Mouse (Mus musculus): ENCODE data around the gene G6pc.
"Not testable (repeated sequence)": the region's sequence is repeated elsewhere in the genome, so short reads cannot be mapped to it uniquely, and the experiment has no call there.

G6pc gene

DNA sequence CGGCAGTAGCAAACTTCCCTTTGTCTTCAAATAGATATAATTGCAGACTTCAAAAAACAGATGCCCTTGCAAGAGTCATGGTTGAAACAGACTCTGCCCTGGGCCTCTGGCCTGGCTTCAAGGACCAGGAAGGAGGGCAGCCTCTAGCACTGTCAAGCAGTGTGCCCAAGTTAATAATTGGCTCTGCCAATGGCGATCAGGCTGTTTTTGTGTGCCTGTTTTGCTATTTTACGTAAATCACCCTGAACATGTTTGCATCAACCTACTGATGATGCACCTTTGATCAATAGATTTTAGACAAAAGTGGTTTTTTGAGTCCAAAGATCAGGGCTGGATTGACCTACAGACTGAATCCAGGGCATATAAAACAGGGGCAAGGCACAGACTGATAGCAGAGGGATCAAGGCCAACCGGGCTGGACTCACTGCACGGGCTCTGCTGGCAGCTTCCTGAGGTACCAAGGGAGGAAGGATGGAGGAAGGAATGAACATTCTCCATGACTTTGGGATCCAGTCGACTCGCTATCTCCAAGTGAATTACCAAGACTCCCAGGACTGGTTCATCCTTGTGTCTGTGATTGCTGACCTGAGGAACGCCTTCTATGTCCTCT, at the start of gene G6pc:
TSS of gene G6pc (plus strand) at position 236 of the 610 bp plus-strand sequence.
- no peak for DNase-seq (ENCODE audit: extremely low read depth, insufficient read length, low spot score)

DNA sequence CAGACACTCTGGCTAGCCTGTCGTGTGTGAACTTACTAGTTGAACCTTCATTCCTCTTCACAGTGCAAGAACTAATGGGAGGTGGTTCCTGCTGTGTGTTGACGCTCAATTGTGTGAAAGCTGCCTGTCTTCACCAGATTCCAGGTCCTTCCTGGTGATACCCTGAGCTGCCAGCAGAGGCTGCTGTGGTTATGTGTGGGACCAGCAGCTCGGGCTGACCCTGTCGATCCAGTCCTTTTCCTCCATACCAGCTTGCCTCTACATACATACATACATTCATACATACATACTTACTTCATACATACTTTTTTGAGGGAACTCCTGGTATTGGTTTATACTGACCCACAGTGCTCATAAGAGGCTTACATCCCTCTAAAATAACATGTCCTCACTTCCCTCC, 43.8 kb upstream of the G6pc start:
- DNase-seq (ENCODE audit: extremely low read depth, insufficient read length, low spot score) = no peak

DNA sequence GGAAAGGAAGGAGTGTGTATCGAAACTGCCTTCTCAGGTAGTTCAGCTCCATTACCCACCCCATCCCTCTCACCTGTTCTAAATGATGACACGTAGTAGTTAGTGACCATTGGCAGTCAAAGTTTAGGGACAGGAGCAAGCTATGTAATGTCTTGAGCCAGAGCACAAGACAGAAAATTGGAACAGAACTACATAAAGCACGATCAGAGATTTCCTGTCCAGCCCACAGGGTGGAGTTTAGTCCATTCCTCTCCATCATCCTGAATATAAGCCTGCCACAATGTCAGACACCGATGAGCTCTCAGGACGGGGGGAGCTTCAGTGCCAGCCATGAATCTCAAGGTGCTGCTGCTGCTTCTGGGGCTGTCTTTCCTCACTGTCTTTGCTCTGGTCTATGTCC, 42.6 kb upstream of the G6pc start, which contains the start of gene Aoc2:
TSS of gene Aoc2 (plus strand) at position 301 of the 400 bp plus-strand sequence.
- no peak for DNase-seq (ENCODE audit: extremely low read depth, insufficient read length, low spot score)

DNA sequence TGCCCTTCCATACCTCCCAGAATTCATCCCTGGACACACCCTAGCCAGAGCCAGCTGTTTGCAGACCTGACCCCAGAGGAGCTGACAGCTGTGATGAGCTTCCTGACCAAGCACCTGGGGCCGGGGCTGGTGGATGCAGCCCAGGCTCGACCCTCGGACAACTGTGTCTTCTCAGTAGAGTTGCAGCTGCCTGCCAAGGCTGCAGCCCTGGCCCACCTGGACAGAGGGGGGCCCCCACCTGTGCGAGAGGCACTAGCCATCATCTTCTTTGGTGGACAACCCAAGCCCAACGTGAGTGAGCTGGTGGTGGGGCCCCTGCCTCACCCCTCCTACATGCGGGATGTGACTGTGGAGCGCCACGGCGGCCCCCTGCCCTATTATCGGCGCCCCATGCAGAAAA, 42.2 kb upstream of the G6pc start:
- DNase-seq (ENCODE audit: extremely low read depth, insufficient read length, low spot score) = not testable (repeated sequence)

DNA sequence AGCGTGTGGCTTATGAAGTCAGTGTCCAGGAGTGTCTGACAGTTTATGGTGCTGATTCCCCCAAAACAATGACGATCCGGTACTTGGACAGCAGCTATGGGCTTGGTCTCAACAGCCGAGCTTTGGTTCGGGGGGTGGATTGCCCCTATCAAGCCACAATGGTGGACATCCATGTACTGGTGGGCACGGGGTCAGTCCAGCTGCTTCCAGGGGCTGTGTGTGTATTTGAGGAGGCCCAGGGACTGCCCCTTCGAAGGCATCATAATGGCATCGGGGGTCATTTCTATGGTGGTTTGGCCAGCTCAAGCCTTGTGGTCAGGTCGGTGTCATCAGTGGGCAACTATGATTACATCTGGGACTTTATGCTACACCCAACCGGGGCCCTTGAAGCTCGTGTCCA, 41.2 kb upstream of the G6pc start:
- DNase-seq (ENCODE audit: extremely low read depth, insufficient read length, low spot score) = no peak

DNA sequence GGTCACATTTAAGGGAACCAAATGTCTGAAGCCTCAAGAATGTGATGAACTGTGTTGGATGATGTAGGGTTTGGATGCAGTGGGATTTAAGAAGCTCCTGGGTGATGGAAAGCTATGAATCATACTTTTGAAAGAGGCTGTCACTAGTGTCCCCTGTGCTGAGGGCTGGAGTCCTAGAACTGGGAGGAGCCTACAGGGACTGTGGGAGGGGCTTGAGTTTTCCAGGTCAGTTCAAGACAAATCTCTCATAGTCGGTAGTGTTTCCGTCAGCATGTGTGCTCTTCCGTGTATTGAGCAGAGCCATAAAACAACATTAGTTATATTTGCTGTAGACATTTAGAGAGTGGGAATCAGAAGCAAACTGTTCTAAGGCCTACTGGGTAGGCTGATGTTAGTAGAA, 40.0 kb upstream of the G6pc start:
- DNase-seq (ENCODE audit: extremely low read depth, insufficient read length, low spot score) = no peak

DNA sequence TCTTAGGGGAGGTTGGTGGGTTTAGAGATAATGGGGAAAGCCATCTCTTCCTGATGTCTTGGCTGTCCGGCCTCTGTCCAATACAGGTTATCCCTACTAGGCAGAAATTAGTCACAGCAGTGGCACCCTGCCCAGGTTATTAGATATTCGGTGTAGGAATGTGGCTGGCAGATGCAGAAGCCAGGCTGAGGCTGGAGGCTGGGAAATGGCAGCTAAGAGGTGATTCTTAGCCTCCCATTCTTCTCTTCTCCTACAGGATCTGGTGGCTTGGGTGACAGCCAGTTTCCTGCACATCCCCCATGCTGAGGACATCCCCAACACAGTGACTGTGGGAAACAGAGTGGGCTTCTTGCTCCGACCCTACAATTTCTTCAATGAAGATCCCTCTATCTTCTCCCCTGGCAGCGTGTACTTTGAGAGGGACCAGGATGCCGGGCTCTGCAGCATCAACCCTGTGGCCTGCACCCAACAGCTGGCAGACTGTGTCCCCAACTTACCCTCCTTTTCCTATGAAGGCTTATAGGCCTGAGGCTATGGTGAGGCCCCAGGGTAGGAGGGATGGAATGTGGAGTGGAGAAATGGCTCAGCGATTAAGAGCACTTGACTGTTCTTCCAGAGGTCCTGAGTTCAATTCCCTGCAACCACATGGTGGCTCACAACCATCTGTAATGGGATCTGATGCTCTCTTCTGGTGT, 38.3 kb upstream of the G6pc start:
- DNase-seq (ENCODE audit: extremely low read depth, insufficient read length, low spot score) = peak; percentile 64

DNA sequence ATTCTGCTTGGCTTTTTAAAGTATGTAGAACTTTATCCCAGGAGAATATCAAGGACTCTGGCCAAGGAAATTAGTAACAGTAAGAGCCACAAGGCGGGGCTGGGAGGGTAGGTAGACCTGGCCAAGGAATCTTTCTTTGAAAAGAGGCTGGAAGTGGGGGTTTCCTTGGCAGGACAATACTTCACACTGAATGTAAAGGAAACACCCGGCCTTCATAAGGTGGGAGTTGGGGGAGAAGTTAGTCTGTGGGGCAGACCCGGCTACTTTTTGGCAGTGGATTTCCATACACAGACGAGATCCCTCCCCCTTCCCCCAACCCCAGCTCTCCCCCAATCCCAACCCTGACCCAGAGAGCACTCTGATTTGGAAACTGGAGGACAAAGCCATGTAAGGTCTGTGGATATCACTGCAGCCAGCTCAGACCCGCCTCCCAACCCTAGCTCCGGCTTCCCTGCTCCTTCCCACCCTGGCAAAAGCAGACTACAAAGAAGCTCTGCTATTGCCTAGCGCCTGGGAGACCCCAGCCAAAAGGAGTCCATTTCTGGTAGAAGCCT, 36.9 kb upstream of the G6pc start, which contains the start of gene Aoc3:
TSS of gene Aoc3 (plus strand) at position 235 of the 554 bp plus-strand sequence.
- no peak for DNase-seq (ENCODE audit: extremely low read depth, insufficient read length, low spot score)

DNA sequence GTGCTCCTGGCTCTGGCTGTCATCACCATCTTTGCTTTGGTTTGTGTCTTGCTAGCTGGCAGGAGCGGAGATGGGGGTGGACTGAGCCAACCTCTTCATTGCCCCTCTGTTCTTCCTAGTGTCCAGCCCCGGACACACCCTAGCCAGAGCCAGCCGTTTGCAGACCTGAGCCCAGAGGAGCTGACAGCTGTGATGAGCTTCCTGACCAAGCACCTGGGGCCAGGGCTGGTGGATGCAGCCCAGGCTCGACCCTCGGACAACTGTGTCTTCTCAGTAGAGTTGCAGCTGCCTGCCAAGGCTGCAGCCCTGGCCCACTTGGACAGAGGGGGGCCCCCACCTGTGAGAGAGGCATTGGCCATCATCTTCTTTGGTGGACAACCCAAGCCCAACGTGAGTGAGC, 36.4 kb upstream of the G6pc start:
- not testable (repeated sequence) for DNase-seq (ENCODE audit: extremely low read depth, insufficient read length, low spot score)

DNA sequence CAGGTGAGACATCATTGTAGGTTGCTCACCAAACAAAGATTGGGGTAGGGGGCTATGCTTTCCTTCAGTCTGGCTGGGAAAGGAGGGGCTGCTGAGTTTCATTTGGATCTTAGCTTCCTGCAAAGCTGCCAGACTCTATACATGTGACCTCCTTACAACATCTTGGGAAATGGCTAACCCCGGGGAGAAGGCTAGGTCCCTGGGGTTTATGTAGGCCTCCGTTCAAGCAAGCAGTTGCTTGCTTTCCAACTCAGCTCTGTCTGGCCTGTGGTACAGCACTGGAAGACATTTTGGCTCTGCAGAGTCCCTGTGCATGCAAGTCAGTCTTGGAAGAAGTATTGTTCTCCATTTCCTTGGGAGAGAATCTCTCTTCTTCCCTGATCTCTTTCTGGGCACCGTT, 34.8 kb upstream of the G6pc start:
- DNase-seq (ENCODE audit: extremely low read depth, insufficient read length, low spot score) = no peak

DNA sequence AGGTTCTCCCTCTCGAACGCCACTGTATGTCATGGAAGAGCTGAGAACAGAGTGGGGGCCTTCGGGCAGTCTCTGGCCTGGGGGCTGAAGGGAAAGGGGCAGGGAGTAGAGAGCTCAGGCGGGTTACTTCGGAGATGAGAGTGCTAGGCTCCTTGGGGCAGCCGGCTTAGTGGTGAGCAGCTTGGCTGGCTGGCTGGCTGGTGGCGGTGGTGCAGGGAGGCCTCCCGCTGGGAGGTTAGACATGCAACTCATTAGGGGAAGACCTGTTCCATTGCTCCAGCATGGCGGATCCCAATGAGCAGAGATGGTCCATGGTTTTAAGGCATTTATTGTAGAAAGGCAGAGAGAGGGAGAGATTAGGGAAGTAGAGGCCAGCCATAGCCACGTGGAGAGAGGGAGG, 33.3 kb upstream of the G6pc start:
- no peak for DNase-seq (ENCODE audit: extremely low read depth, insufficient read length, low spot score)

DNA sequence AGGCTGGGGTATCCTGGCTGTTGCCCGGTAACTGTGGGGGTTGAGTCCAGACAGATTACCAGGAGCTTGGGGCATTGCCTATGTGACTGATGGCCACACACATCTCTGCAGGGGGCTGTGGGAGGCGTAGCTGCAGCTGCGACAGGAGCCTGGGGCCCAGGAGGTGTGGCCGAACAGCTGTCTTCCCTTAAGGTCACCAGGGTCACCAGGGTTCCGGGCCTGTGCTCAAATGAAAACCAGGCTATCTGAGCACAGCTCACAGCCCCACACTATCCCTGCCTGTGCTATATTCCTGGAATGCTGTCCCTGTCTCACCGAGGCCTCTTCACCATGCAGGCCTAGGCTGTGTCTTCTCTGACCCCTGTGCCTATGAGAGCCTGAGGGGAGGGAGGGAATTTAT, 32.8 kb upstream of the G6pc start:
- no peak for DNase-seq (ENCODE audit: extremely low read depth, insufficient read length, low spot score)

DNA sequence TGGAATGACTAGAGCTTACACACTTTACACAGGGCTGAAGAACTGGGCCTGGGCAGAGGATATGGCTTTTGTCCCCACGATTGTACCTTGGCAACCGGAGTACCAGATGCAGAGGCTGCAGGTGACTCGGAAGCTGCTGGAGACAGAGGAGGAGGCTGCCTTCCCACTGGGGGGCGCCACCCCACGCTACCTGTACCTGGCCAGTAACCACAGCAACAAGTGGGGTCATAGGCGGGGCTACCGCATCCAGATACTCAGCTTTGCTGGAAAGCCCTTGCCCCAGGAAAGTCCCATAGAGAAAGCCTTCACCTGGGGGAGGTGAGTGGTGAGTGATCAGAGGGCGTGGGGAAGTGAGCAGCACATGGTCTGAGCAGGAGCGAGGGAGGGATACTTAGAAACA, 31.7 kb upstream of the G6pc start:
- DNase-seq (ENCODE audit: extremely low read depth, insufficient read length, low spot score) = no peak

DNA sequence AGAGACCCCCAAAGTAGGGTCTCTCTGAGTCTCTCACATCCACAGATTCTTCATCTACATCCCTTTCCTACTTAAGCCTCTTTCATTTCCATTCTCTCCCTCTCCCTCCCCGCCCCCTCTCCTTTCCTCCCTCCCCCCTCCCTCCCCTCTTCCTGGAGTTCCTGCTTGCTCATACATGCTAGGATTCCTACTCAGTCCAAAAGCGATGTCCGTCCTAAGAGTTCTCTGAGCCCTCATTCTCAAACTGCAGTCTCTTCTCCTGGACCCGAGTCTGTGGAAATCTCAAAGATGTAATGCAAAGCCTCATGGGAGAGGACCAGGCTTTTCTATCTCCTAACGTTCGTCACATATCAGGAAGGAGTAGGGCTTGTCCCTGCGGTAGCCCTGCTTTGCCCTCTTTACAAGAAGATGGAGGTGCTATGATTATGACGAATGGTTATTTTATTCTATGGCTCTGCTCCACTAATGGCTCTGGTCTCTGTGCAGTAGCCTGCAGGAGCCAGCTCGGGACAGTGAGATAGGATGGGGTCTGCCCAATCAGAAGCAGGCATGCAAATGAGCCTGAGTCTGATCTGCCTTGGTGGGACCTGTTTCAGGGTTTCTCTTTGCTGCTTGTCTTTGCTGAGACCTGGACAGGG, 29.1 kb upstream of the G6pc start:
- peak; percentile 36 for DNase-seq (ENCODE audit: extremely low read depth, insufficient read length, low spot score)

DNA sequence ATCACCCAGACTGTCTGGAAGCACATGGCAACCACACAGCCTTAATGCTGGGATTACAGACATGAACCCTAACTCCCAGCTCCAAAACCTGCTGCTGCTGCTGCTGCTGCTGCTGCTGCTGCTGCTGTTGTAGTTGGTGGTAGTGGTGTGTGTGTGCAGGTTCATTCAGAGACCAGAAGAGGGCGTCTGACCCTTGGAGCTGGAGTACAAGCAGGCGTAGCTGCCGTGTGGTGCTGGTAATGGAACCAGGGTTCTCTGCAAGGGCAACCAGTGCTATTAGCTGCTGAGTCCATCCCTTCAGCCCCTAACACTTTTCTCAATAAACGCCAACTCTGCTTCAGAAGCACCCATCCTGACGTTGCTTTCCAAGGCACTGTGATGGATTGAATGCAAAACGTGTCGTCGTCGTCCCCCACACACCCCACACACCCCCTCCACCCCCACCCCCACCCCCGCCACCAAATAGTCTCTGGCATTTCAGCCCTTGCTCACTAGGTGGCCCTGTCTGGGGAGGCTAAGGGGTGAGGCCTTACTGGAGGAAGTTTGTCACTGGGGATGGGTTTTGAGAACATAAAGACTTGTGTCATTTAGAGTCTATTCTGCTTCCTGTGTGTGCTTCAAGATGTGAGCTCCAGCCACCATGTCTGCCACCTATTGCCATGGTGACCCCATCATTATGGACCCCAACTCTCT, 20.1 kb upstream of the G6pc start:
- DNase-seq (ENCODE audit: extremely low read depth, insufficient read length, low spot score) = no peak

DNA sequence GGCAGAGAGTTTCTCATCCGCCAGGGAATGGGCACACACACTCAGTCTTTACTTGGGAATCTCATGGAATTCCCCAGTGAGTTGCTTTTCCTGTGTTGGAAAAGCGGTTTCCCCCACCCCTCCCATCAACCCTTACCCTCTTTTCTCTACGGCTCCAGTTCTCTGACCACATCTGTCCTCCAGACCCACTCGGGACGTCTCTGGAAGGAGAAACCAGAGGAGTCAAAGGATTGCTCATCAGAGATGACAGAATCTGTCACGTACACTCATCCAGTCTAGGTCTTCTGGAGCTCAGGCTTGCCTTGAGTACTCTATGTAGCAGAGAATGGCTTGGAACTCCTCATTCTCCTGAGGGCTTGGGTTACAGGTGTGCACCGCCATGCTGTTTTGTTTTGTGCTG, 18.6 kb upstream of the G6pc start:
- DNase-seq (ENCODE audit: extremely low read depth, insufficient read length, low spot score) = no peak

DNA sequence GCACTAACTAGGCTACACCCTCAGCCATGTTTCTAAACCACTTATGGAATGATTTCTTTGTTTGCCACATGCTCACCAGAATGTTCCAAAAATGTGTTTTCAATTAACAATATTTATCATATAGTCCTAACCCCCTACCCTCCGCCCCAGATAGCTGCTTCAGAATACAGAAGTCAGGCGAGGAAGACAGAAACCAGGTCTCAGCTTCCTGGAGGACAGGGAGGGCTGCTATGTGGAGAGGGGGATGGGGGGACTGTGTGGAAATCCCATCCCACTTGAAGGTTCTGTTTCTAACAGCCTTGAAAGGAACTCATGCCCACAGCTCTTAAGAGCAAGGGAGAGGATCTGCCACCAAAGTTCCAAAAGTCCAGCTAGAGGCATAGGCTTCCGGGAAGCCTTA, 18.1 kb upstream of the G6pc start:
- DNase-seq (ENCODE audit: extremely low read depth, insufficient read length, low spot score) = no peak

DNA sequence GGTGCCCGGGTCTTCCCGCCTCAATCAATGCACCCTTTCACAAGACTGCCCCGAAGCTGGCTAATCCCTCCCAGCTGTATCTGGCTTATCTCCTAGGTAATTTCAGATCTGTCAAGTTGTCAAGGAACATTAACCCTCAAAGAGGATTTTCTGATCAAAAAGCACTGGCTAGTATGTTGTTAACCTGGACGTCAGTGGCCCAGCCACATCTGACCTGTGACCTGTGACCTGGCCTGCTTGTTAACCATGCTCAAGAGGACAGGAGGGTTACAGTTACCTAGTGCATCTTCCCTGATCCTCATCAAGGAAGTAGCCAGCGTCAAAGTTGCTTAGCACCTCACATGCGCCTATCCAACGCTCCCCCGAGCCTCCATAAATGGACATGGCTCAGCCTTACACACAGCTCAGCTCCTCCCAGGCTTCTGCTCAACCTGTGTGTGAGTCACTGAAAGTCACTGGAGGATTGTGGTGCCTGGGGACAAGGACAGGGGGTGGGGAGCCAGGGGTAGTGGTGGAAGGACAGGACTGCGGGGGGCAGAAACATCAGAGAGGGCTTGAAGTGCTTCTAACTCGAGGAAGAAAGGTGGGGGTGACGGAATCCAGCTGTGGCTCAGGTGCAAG, 16.2 kb upstream of the G6pc start:
- no peak for DNase-seq (ENCODE audit: extremely low read depth, insufficient read length, low spot score)

DNA sequence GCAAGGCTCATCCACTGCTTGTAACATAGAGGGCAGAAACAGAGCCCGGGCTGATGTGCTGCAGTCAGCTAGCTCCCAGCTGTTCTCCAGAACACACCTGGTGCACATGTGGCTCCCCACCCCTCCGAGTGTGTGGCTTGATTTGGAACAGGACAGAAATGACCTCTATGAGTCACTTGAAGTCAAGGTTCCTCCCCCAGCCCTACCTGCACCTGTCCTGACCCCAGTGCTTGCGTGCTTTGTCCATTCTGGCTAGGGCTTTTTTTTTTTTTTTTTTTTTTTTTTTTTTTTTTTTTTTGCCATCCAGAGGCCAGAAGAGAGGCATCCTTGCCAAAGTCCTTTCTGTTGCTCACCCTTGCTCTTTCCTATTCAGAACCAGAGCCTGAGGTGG, 15.6 kb upstream of the G6pc start:
- no peak for DNase-seq (ENCODE audit: extremely low read depth, insufficient read length, low spot score)

DNA sequence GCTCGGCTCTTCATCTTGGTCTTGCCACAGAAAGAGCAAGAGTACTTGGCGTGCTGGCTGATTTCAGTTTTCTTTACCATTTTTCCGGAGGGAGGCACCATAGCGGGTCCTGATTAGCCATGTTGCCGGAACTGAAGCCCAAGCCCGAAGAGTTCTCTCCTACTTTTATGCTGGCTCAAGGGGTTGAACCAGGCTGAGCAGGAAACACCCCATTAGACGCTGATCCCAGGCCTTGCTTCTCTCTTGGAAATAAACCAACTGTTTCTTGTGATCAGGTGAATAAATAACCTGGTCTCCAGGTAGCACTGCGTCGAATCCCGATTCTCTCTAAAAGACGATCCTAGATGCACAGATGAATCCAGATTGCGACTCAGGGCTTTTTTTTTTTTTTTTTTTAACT, 13.9 kb upstream of the G6pc start:
- DNase-seq (ENCODE audit: extremely low read depth, insufficient read length, low spot score) = no peak
